Mouse (Mus musculus): ENCODE data around the gene Klk1b11. TPM values are rescaled to one million over a fixed set of nuclear protein-coding genes. Genes with fewer than 3 reads are reported as not detected.
"Not testable (repeated sequence)": the region's sequence is repeated elsewhere in the genome, so short reads cannot be mapped to it uniquely, and the experiment has no call there.

Gene Klk1b11
- total RNA-seq (2012; rRNA removed) (not detected in 2 replicates), polyA plus RNA-seq (2012; ENCODE audit: insufficient read depth in 1 of 2, insufficient read length in 2 of 2, low read depth in 1 of 2, low replicate concordance in 2 of 2, missing spikeins in 1 of 2) (not detected)

- H3K36me3 ChIP-seq (ENCODE audit: control insufficient read depth in 1 of 2, insufficient read depth in 2 of 2, low read length in 2 of 2); H3K27ac ChIP-seq (ENCODE audit: control insufficient read depth, low read depth, low read length): not testable (repeated sequence)
These were observed at the start of gene Klk1b11 for GRCm38 (mm10) chr7:43995577-43995976. TSS of gene Klk1b11 (plus strand) at chr7:43995877.

GRCm38 (mm10) chr7:43950364-43950763 lies 45.3 kb upstream of the Klk1b11 start, which contains the start of gene Klk1b8:
TSS of gene Klk1b8 (plus strand) at chr7:43950664.
- TF ChIP-seq HCFC1 (IDR thresholded peaks at IDR 0.05; ENCODE audit: low read depth, low read length) (no peak), MYB (IDR thresholded peaks at IDR 0.05; ENCODE audit: low read depth, low read length) (no peak), RCOR1 (IDR thresholded peaks at IDR 0.05; ENCODE audit: low read depth, low read length) (no peak), MAFK (IDR thresholded peaks at IDR 0.05; ENCODE audit: borderline replicate concordance, low read depth, low read length) (no peak), ETS1 (IDR thresholded peaks at IDR 0.05; ENCODE audit: low read depth, low read length) (no peak), TCF12 (IDR thresholded peaks at IDR 0.05; ENCODE audit: low read depth, low read length) (no peak), MAZ (IDR thresholded peaks at IDR 0.05; ENCODE audit: low read depth, low read length) (no peak), RAD21 (IDR thresholded peaks at IDR 0.05; ENCODE audit: low read depth, low read length) (no peak), ZKSCAN1 (IDR thresholded peaks at IDR 0.05; ENCODE audit: low read depth, low read length) (no peak), CTCF (IDR thresholded peaks at IDR 0.05 in 2 of 3, conservative IDR thresholded peaks at IDR 0.05 in 1 of 3; ENCODE audit: control insufficient read depth in 1 of 3, insufficient read depth in 1 of 3, low read depth in 2 of 3, low read length in 3 of 3, poor library complexity in 1 of 3, severe bottlenecking in 1 of 3) (no peak), MEF2A (IDR thresholded peaks at IDR 0.05; ENCODE audit: extremely low read depth, insufficient replicate concordance, low read depth, low read length, poor library complexity, severe bottlenecking) (no peak), BHLHE40 (IDR thresholded peaks at IDR 0.05; ENCODE audit: borderline replicate concordance, low read depth, low read length) (no peak), ZMIZ1 (IDR thresholded peaks at IDR 0.05; ENCODE audit: low read depth, low read length) (no peak), UBTF (IDR thresholded peaks at IDR 0.05; ENCODE audit: borderline replicate concordance, insufficient read depth, low read depth, low read length) (no peak), POLR2A (IDR thresholded peaks at IDR 0.05; ENCODE audit: control insufficient read depth in 1 of 2, insufficient read depth in 1 of 2, low read depth in 1 of 2, low read length in 2 of 2, poor library complexity in 1 of 2) (no peak), POLR2AphosphoS5 (IDR thresholded peaks at IDR 0.05; ENCODE audit: borderline replicate concordance, low read depth, low read length) (no peak), CHD2 (IDR thresholded peaks at IDR 0.05; ENCODE audit: low read length) (no peak), NELFE (IDR thresholded peaks at IDR 0.05; ENCODE audit: low read depth, low read length) (no peak), MYC (IDR thresholded peaks at IDR 0.05; ENCODE audit: low read depth, low read length) (no peak)
- no peaks in the 10 kb centered on the region for H3K27me3 ChIP-seq (ENCODE audit: control insufficient read depth in 1 of 2, insufficient read depth in 2 of 2, low read length in 2 of 2)
- DNase-seq (ENCODE audit: low read depth, low spot score) = no peak

More at GRCm38 (mm10) chr7:43995577-43995976, at the start of gene Klk1b11:
- not testable (repeated sequence) for H3K4me1 ChIP-seq (ENCODE audit: control insufficient read depth in 1 of 2, insufficient read depth in 2 of 2, low read length in 2 of 2); H3K79me2 ChIP-seq (ENCODE audit: control insufficient read depth, insufficient read depth, low read length, poor library complexity); H3K4me3 ChIP-seq (ENCODE audit: control insufficient read depth in 1 of 2, insufficient read depth in 1 of 2, low read depth in 2 of 2, low read length in 2 of 2); DNase-seq (ENCODE audit: low read depth, low spot score); H3K27me3 ChIP-seq (ENCODE audit: control insufficient read depth in 1 of 2, insufficient read depth in 2 of 2, low read length in 2 of 2); H3K9ac ChIP-seq (ENCODE audit: control insufficient read depth, low read depth, low read length, poor library complexity, severe bottlenecking); H3K9me3 ChIP-seq (replicated peaks; ENCODE audit: insufficient read depth, low read length)

More at GRCm38 (mm10) chr7:43950364-43950763, 45.3 kb upstream of the Klk1b11 start, which contains the start of gene Klk1b8:
- no peaks in the 10 kb centered on the region for H3K79me2 ChIP-seq (ENCODE audit: control insufficient read depth, insufficient read depth, low read length, poor library complexity)
- H3K9ac ChIP-seq (ENCODE audit: control insufficient read depth, low read depth, low read length, poor library complexity, severe bottlenecking) = no peak within 1 kb of the TSS
- H3K9me3 ChIP-seq (replicated peaks; ENCODE audit: insufficient read depth, low read length) = no peaks in the 10 kb centered on the region
- H3K36me3 ChIP-seq (ENCODE audit: control insufficient read depth in 1 of 2, insufficient read depth in 2 of 2, low read length in 2 of 2) = no peaks in the 10 kb centered on the region
- H3K4me3 ChIP-seq (ENCODE audit: control insufficient read depth in 1 of 2, insufficient read depth in 1 of 2, low read depth in 2 of 2, low read length in 2 of 2) = no peak within 1 kb of the TSS
- H3K4me1 ChIP-seq (ENCODE audit: control insufficient read depth in 1 of 2, insufficient read depth in 2 of 2, low read length in 2 of 2) = no peaks in the 10 kb centered on the region
- H3K27ac ChIP-seq (ENCODE audit: control insufficient read depth, low read depth, low read length) = no peak within 1 kb of the TSS

Data from MEL (cell line).